Mouse (Mus musculus): ENCODE data around the gene Raly. TPM values are rescaled to one million over a fixed set of nuclear protein-coding genes. Genes with fewer than 3 reads are reported as not detected.
A peak's percentile ranks its signal among the peaks of the same experiment; 100 is the strongest.

Raly gene
- polyA plus RNA-seq, 1 experiment from 2014 or later: 12.1 TPM

DNA sequence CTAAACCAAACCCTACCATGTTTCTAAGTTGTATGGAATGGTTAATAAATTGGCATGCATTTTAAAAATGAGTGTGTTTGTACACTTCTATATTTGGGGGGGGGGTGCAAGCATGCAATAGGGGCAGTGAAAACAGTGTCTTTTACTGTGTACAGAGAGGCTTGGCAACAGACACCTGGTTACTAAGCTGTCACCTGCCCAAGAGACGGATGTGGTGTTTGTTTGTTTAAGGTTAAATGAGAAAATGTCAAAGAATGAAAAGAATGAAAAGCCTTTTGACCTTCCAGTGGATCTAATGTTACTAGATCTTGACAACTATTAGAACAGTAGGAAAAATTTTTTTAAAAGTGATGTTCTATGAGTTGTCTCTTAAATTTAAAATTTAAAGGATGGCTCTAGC is 16.8 kb downstream of the Raly start:
- Histone ChIP-seq H3K9ac (replicated peaks) (no peak overlapping the region), H3K27me3 (ENCODE audit: insufficient read depth, low read length) (no peaks in the 10 kb centered on the region), H3K27ac (ENCODE audit: low read depth) (no peak overlapping the region), H3K4me1 (ENCODE audit: insufficient read depth) (peaks cover 15% of the 10 kb centered on the region), H3K4me2 (ENCODE audit: low read depth, low read length) (no peak overlapping the region), H3K9me3 (ENCODE audit: low read length) (no peaks in the 10 kb centered on the region), H3K36me3 (replicated peaks; ENCODE audit: insufficient read depth, low read length) (no peaks in the 10 kb centered on the region), H3K4me3 (ENCODE audit: low read depth, low read length) (no peak overlapping the region)
- no peak for ATAC-seq
- TF ChIP-seq EP300 (IDR thresholded peaks at IDR 0.05; ENCODE audit: low read depth): no peak
- no peak for TF ChIP-seq CTCF (IDR thresholded peaks at IDR 0.05; ENCODE audit: low read depth)
- WGBS (ENCODE audit: insufficient replicate concordance): 60% methylated on average over 1 of the region's 1 CpGs
- no peak for DNase-seq

DNA sequence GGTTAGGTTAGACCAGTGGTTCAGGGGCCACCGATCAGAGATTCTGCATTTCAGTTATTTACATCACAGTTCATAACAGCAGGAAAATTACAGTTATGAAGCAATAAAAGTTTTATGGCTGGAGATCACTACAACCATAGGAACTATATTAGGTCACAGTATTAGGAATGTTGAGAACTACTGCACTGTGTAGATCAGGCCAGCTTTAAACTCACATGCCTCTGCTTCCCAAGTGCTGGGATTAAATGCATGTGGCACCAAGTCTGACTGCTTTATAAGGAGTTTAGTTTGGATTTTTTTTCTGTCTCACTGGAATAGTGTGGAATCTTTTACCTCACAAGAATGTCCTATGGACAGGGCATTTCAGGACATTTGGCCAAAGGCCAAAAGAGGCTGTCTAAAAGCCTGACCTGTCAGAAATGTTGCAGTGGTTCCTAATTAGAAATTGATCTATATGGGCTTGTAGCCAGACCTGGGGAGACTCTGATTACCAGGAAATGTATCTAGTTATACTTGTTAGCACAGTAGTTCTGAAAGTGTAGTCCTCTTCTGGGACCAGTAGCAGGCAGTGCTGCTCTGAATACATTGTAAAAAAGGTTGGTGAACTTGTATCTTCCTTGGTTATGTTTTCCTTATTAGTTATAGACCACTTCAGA is 18.3 kb downstream of the Raly start:
- Histone ChIP-seq H3K9me3 (ENCODE audit: low read length) (no peaks in the 10 kb centered on the region), H3K9ac (replicated peaks) (no peak overlapping the region), H3K27me3 (ENCODE audit: insufficient read depth, low read length) (no peaks in the 10 kb centered on the region), H3K4me2 (ENCODE audit: low read depth, low read length) (no peak overlapping the region), H3K4me3 (ENCODE audit: low read depth, low read length) (no peak overlapping the region), H3K36me3 (replicated peaks; ENCODE audit: insufficient read depth, low read length) (no peaks in the 10 kb centered on the region), H3K4me1 (ENCODE audit: insufficient read depth) (peaks cover 15% of the 10 kb centered on the region), H3K27ac (ENCODE audit: low read depth) (no peak overlapping the region)
- TF ChIP-seq CTCF (IDR thresholded peaks at IDR 0.05; ENCODE audit: low read depth) (peak; percentile 31), EP300 (IDR thresholded peaks at IDR 0.05; ENCODE audit: low read depth) (no peak)
- DNase-seq (peak; percentile 54), ATAC-seq (peak; percentile 43; the same call in 1 of the 2 replicates)
- 85% methylated on average over 1 of the region's 1 CpGs for WGBS (ENCODE audit: insufficient replicate concordance)

DNA sequence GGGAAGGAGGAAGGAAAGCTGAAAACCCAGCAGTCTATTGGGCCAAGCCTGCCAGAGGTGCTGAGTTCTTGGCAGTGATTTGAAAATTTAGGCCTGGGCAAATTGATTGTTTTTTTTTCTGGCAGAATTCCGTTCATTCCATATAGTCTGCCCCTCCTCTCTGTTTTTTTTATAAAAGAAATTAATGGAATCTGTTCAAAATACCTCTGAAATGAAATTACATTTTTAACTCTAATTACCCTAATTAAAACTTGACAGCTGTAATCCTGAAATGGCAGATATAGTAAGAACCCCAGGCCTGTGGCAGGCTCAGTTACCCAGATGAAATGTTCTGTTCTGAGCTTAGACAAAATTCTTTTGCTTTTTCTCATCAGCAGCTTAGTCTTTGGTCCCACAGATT is 19.9 kb downstream of the Raly start:
- Histone ChIP-seq H3K4me1 (ENCODE audit: insufficient read depth) (peaks cover 14% of the 10 kb centered on the region), H3K9ac (replicated peaks) (no peak overlapping the region), H3K27me3 (ENCODE audit: insufficient read depth, low read length) (no peaks in the 10 kb centered on the region), H3K27ac (ENCODE audit: low read depth) (no peak overlapping the region), H3K36me3 (replicated peaks; ENCODE audit: insufficient read depth, low read length) (no peaks in the 10 kb centered on the region), H3K4me3 (ENCODE audit: low read depth, low read length) (no peak overlapping the region), H3K9me3 (ENCODE audit: low read length) (no peaks in the 10 kb centered on the region), H3K4me2 (ENCODE audit: low read depth, low read length) (no peak overlapping the region)
- no peak for TF ChIP-seq EP300 (IDR thresholded peaks at IDR 0.05; ENCODE audit: low read depth)
- TF ChIP-seq CTCF (IDR thresholded peaks at IDR 0.05; ENCODE audit: low read depth): no peak
- WGBS (ENCODE audit: insufficient replicate concordance): 70% methylated on average over 1 of the region's 1 CpGs
- DNase-seq (no peak), ATAC-seq (no peak)

DNA sequence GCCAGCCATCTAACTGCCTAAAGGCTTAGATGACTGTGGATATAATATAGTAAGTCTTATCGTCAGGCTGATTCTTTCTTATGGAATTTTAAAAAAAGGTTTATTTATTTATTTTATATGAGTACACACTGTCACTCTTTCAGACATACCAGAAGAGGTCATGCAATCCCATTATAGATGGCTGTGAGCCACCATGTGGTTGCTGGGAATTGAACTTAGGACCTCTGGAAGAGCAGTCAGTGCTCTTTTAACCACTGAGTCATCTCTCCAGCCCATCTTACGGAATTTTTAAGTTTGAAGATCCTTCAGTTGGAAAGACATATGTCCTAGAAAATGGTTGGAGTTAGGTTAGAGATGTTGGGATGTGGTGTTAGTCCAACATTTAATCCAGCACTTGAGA is 22.5 kb downstream of the Raly start:
- Histone ChIP-seq H3K27ac (ENCODE audit: low read depth) (no peak overlapping the region), H3K27me3 (ENCODE audit: insufficient read depth, low read length) (no peaks in the 10 kb centered on the region), H3K36me3 (replicated peaks; ENCODE audit: insufficient read depth, low read length) (no peaks in the 10 kb centered on the region), H3K9me3 (ENCODE audit: low read length) (no peaks in the 10 kb centered on the region), H3K4me1 (ENCODE audit: insufficient read depth) (peaks cover 13% of the 10 kb centered on the region), H3K9ac (replicated peaks) (no peak overlapping the region), H3K4me3 (ENCODE audit: low read depth, low read length) (no peak overlapping the region), H3K4me2 (ENCODE audit: low read depth, low read length) (no peak overlapping the region)
- WGBS (ENCODE audit: insufficient replicate concordance): 87% methylated on average over 2 of the region's 2 CpGs
- DNase-seq (no peak), ATAC-seq (no peak)
- TF ChIP-seq CTCF (IDR thresholded peaks at IDR 0.05; ENCODE audit: low read depth) (no peak), EP300 (IDR thresholded peaks at IDR 0.05; ENCODE audit: low read depth) (no peak)

DNA sequence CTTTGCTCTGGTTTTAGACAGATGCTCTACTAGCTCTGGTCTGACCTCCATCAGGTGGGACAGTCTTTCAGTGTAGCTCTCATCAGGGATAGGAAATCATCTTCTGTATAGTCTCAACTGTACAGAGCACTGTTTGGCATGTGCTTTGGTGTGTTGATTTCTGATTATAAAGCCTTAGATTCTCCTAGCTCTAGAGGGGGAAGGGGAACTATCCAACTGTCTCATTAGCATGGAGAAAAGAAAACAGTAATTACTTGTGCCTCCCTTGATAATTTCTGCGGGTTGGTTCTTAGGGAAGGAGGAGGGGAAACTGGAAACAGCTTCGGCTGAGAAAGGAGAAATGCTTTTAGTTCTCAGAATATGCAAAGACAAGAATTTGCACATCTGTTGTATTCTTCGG is 26.2 kb downstream of the Raly start:
- Histone ChIP-seq H3K36me3 (replicated peaks; ENCODE audit: insufficient read depth, low read length) (peaks cover 3% of the 10 kb centered on the region; the same call in 1 of the 2 replicates), H3K4me3 (ENCODE audit: low read depth, low read length) (no peak overlapping the region), H3K4me1 (ENCODE audit: insufficient read depth) (peaks cover 21% of the 10 kb centered on the region), H3K4me2 (ENCODE audit: low read depth, low read length) (no peak overlapping the region), H3K9ac (replicated peaks) (no peak overlapping the region), H3K9me3 (ENCODE audit: low read length) (no peaks in the 10 kb centered on the region), H3K27me3 (ENCODE audit: insufficient read depth, low read length) (no peaks in the 10 kb centered on the region), H3K27ac (ENCODE audit: low read depth) (no peak overlapping the region)
- ATAC-seq (no peak), DNase-seq (no peak)
- 49% methylated on average over 3 of the region's 3 CpGs for WGBS (ENCODE audit: insufficient replicate concordance)
- TF ChIP-seq CTCF (IDR thresholded peaks at IDR 0.05; ENCODE audit: low read depth) (no peak), EP300 (IDR thresholded peaks at IDR 0.05; ENCODE audit: low read depth) (no peak)

DNA sequence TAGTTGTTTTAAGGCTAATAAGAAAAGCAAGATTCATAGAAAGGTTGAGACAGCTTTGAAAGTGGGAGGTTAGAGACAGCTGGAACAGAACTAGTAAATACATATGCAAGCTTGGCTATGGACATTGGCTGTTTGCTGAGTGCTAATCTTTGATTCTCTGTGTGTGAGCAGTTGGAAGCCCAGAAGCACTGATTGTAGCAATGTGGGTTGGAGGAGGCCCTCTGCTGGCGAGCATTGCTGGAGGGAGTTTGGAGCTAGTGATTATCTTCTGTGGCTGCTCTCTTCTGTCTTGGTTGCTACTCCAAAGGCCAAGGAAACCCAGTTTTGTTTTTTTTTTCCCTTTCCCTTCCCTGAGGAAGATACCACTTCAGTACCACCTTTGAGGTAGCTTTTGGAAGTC is 26.9 kb downstream of the Raly start:
- TF ChIP-seq EP300 (IDR thresholded peaks at IDR 0.05; ENCODE audit: low read depth) (no peak), CTCF (IDR thresholded peaks at IDR 0.05; ENCODE audit: low read depth) (peak; percentile 75)
- peaks cover 4% of the 10 kb centered on the region; the same call in 1 of the 2 replicates for H3K36me3 ChIP-seq (replicated peaks; ENCODE audit: insufficient read depth, low read length)
- DNase-seq (peak; percentile 61), ATAC-seq (peak; percentile 45; the same call in 1 of the 2 replicates)
- H3K9ac ChIP-seq (replicated peaks): no peak overlapping the region
- peaks cover 21% of the 10 kb centered on the region for H3K4me1 ChIP-seq (ENCODE audit: insufficient read depth)
- no peaks in the 10 kb centered on the region for H3K27me3 ChIP-seq (ENCODE audit: insufficient read depth, low read length)
- WGBS (ENCODE audit: insufficient replicate concordance): 15% methylated on average over 1 of the region's 1 CpGs
- no peaks in the 10 kb centered on the region for H3K9me3 ChIP-seq (ENCODE audit: low read length)
- H3K27ac ChIP-seq (ENCODE audit: low read depth): no peak overlapping the region
- no peak overlapping the region for H3K4me3 ChIP-seq (ENCODE audit: low read depth, low read length)
- H3K4me2 ChIP-seq (ENCODE audit: low read depth, low read length): no peak overlapping the region
